Mouse (Mus musculus): Measurements from ENCODE around the gene Fhl2.

Gene Fhl2

GRCm38 (mm10) chr1:43196661-43197241 lies at the start of gene Fhl2:
Gene Fhl2, minus strand, starts transcription at chr1:43196984.
- no peak for DNase-seq (ENCODE audit: extremely low spot score)

DNA sequence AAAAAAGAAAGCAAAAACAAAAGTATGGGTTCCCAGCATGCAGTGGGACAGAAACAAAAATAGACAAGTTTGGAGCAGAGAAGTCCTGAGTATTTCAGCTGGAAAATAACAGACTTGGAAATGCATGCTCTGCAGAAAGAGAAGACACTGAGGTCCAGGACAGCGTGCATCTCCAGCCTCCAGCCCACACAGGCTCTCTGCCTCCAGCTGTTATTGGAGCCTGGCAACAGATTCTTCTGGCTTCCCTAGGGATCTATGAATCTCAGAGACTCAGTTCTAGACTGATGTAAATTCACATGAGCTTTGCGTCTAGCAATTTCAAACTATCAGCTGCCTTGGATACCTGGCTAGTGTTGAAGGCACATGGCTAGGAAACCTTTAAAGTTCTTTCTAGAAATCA lies 48.2 kb upstream of the Fhl2 start:
- no peak for DNase-seq (ENCODE audit: extremely low spot score)

- DNase-seq (ENCODE audit: extremely low spot score) = no peak
These were observed 44.4 kb upstream of the Fhl2 start for GRCm38 (mm10) chr1:43241208-43241607.

GRCm38 (mm10) chr1:43239796-43240313 lies 43.1 kb upstream of the Fhl2 start:
- DNase-seq (ENCODE audit: extremely low spot score) = no peak

DNA sequence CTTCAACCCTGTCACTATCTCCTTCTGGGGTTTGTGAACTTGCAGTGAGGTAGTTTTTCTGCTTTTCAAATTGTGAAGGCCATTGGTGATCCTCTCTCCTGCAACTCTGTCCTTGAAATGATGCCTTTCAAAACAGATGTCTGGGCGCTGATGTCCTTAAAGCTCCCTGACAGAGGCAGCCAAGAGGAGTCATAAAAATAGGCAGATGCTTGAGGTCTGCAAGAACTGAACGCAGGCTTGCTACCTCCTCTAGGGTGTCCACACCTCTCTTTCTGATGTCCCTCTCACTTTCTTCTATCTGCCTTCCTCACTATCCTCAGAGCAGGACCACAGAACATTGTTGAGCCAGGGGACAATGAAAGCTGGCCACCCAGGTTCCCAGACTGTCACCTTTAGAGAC lies 41.7 kb upstream of the Fhl2 start:
- no peak for DNase-seq (ENCODE audit: extremely low spot score)

GRCm38 (mm10) chr1:43237360-43238235 lies 40.8 kb upstream of the Fhl2 start:
- DNase-seq (ENCODE audit: extremely low spot score) = no peak

GRCm38 (mm10) chr1:43225531-43226151 lies 28.9 kb upstream of the Fhl2 start:
- no peak for DNase-seq (ENCODE audit: extremely low spot score)

DNA sequence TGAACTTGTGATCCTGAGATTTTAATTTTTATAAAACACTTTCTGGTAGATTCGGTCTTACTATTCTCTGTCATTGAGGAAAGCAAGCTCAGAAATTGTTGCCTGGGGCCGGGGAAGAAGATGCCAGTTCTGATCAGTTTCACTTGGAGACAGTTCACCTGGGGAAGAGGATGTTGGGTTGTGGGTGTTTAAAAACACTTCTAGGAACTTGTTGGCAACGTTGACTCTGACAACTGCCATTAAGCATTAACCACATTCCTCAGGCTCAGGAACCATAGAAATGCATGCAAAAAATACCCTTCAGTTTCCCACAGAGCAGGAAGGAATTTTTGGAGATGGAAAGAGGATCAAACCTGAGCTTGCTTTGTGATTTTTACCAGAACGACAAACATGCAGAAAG lies 28.2 kb upstream of the Fhl2 start:
- no peak for DNase-seq (ENCODE audit: extremely low spot score)

DNA sequence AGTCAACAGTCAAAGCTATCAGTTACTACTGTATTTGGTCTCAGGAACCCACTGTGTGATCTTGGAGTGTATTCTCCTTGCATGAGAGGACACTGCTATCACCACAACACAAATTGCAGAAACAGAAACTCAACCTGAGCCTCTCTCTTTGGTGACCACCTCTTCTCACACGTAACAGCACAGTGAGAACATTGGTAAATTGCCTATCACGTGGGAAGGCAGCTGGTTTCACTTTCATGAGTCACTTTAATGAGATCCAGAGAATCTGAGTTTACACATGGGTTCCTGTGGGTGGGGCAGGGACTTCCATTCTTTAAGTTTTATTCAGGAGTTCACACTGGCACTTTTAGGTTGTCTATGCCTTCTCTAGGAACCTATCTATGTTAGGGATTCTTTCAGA lies 27.4 kb upstream of the Fhl2 start:
- DNase-seq (ENCODE audit: extremely low spot score) = no peak

- no peak for DNase-seq (ENCODE audit: extremely low spot score)
These were observed 26.3 kb upstream of the Fhl2 start for GRCm38 (mm10) chr1:43223097-43223496.

- DNase-seq (ENCODE audit: extremely low spot score) = no peak
These were observed 21.4 kb upstream of the Fhl2 start for GRCm38 (mm10) chr1:43218016-43218680.

DNA sequence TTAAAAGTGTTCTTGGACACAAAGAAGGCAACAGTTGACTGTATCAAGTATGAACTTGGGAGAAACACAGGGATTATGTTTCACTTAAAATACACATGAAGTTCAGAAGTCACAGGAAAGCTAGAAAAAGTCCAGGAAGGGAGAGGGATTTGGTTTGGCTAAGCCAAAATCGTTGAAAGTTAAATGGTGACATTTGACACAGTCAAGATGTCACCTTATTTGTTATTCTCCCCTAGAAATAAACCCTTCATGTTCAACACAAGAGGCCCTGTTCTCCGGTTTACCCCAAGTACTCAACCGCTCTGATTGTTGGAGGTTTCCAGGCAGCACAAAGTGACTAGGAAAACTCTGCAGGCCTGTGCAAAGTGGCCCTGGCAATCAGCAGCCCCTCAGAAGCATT lies 18.8 kb upstream of the Fhl2 start:
- no peak for DNase-seq (ENCODE audit: extremely low spot score)

GRCm38 (mm10) chr1:43211274-43211673 lies 14.5 kb upstream of the Fhl2 start:
- DNase-seq (ENCODE audit: extremely low spot score) = no peak

DNA sequence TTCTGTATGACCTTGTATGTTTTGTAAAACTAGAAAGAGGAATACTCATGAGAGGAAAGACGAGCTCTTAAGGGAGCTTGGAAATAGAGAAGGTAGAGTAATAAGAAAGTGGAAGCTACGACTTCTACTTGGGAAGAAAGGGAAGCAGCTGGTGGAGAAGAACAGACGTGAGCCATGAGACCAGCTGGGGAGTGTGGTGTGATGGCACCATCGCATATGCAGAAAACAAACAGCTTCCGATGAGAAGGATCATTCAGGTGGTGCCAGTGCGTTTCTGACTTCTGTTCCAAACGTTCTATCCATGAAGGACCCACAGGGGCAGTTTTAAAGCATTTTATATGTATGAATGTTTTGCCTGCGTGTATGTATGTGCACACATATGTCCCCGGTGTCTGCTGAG lies 13.5 kb upstream of the Fhl2 start:
- DNase-seq (ENCODE audit: extremely low spot score) = no peak

- no peak for DNase-seq (ENCODE audit: extremely low spot score)
These were observed 10.4 kb upstream of the Fhl2 start for GRCm38 (mm10) chr1:43207147-43207546.

GRCm38 (mm10) chr1:43203282-43203681 lies 6.5 kb upstream of the Fhl2 start:
- DNase-seq (ENCODE audit: extremely low spot score) = no peak

DNA sequence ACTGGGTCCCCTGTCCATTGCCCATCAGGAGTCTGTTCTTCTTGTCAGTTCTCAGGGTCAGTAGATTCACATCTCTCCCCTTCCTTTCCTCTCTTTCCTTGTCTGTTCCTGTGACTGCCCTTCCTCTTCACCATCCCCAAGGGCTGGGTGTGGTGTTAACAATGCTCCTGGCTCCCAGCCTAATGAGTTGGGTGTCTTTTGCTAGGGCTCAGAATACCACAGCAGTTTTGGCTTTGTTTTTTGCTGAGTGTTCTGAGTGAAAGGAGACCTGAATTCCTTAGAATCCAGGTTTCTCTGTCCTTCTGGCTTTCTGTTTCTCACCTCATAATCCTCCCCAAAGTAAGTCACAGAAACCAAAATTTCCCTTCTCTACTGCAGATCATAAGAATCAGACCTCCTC lies 5.4 kb upstream of the Fhl2 start:
- no peak for DNase-seq (ENCODE audit: extremely low spot score)

GRCm38 (mm10) chr1:43201796-43202195 lies 5.0 kb upstream of the Fhl2 start:
- no peak for DNase-seq (ENCODE audit: extremely low spot score)

- no peak for DNase-seq (ENCODE audit: extremely low spot score)
These were observed 3.1 kb upstream of the Fhl2 start for GRCm38 (mm10) chr1:43199867-43200240.

- DNase-seq (ENCODE audit: extremely low spot score) = no peak
These were observed 2.6 kb upstream of the Fhl2 start for GRCm38 (mm10) chr1:43199210-43199866.

- no peak for DNase-seq (ENCODE audit: extremely low spot score)
These were observed 725 bp downstream of the Fhl2 start for GRCm38 (mm10) chr1:43196059-43196458.

DNA sequence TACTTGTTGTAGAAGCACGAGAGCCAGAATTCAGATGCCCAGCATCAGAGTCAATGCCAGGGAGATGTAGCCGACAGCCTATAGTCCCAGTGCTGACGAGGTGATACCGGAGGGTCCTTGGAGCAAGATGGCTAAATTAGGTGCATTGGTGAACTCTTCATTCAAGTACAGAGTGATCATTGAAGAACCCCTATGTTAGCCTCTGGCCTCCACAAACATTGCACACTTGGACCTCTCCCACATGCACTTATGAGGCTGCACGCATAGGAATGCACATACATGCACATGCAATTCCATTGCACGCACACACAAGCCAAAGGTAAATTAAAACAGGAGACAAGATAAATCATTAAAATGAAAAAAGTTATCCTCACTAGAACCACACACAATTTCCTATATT lies 3.4 kb downstream of the Fhl2 start:
- DNase-seq (ENCODE audit: extremely low spot score) = no peak

Data from embryo, embryonic 9.5 days (tissue).